Mouse (Mus musculus): Measurements from ENCODE around the gene Car15. TPM values are rescaled to one million over a fixed set of nuclear protein-coding genes. Genes with fewer than 3 reads are reported as not detected.
A peak's percentile ranks its signal among the peaks of the same experiment; 100 is the strongest.

Gene Car15
- polyA plus RNA-seq, 1 experiment from 2014 or later, result 2.4 TPM

- no peak overlapping the region for H3K27ac ChIP-seq (ENCODE audit: low read length)
- peaks cover 25% of the 10 kb centered on the region for H3K27me3 ChIP-seq (ENCODE audit: control insufficient read depth, insufficient read depth, low read length)
- 24% methylated on average over 83 of the region's 83 CpGs for WGBS
These were observed 35.1 kb downstream of the Car15 start for GRCm38 (mm10) chr16:17802839-17803674.

DNA sequence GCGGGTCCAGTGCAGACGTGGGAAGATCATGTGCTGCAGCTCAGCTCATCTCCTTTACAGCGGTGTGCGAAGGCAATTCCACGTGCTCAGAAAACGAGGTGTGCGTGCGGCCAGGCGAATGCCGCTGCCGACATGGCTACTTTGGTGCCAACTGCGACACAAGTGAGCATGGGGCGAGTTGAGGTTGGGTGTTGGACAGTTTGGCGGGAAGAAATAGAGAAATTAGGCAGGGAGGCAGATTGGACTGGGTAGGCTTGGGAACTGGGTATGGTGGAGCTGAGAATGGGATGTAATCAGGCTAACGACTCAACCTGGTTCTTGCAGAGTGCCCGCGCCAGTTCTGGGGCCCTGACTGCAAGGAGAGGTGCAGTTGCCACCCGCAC, 35.7 kb downstream of the Car15 start:
- no peak overlapping the region for H3K27ac ChIP-seq (ENCODE audit: low read length)
- WGBS, result 23% methylated on average over 18 of the region's 18 CpGs
- no peak for ATAC-seq (ENCODE audit: insufficient number of reproducible peaks, insufficient read depth, low FRiP score, low read depth)
- H3K4me3 ChIP-seq (ENCODE audit: low read depth, low read length), result peak overlapping the region; percentile 24
- H3K9me3 ChIP-seq (ENCODE audit: control insufficient read depth, low read depth, low read length), result no peaks in the 10 kb centered on the region
- H3K4me1 ChIP-seq (ENCODE audit: control insufficient read depth, insufficient read depth, low read length), result peaks cover 61% of the 10 kb centered on the region
- H3K4me2 ChIP-seq (replicated peaks; ENCODE audit: low read depth, low read length), result peak overlapping the region; percentile 42
- H3K9ac ChIP-seq (replicated peaks; ENCODE audit: low read depth, low read length), result no peak overlapping the region
- peaks cover 10% of the 10 kb centered on the region for H3K36me3 ChIP-seq (ENCODE audit: control insufficient read depth, insufficient read depth, low read length)
- peaks cover 25% of the 10 kb centered on the region for H3K27me3 ChIP-seq (ENCODE audit: control insufficient read depth, insufficient read depth, low read length)

More at GRCm38 (mm10) chr16:17802839-17803674, 35.1 kb downstream of the Car15 start:
- peaks cover 15% of the 10 kb centered on the region for H3K36me3 ChIP-seq (ENCODE audit: control insufficient read depth, insufficient read depth, low read length)
- H3K9ac ChIP-seq (replicated peaks; ENCODE audit: low read depth, low read length), result 0 out of 2 replicates have a peak overlapping the region, but pooled peaks have one; percentile 1
- H3K4me1 ChIP-seq (ENCODE audit: control insufficient read depth, insufficient read depth, low read length), result peaks cover 61% of the 10 kb centered on the region
- ATAC-seq (ENCODE audit: insufficient number of reproducible peaks, insufficient read depth, low FRiP score, low read depth), result no peak
- H3K4me2 ChIP-seq (replicated peaks; ENCODE audit: low read depth, low read length), result peak overlapping the region; percentile 42
- H3K4me3 ChIP-seq (ENCODE audit: low read depth, low read length), result peak overlapping the region; percentile 24
- no peaks in the 10 kb centered on the region for H3K9me3 ChIP-seq (ENCODE audit: control insufficient read depth, low read depth, low read length)

GRCm38 (mm10) chr16:17801777-17802455, 36.2 kb downstream of the Car15 start:
- 25% methylated on average over 7 of the region's 7 CpGs for WGBS
- Histone ChIP-seq H3K4me1 (ENCODE audit: control insufficient read depth, insufficient read depth, low read length) (peaks cover 58% of the 10 kb centered on the region), H3K9me3 (ENCODE audit: control insufficient read depth, low read depth, low read length) (no peaks in the 10 kb centered on the region), H3K4me2 (replicated peaks; ENCODE audit: low read depth, low read length) (no peak overlapping the region), H3K27ac (ENCODE audit: low read length) (no peak overlapping the region), H3K9ac (replicated peaks; ENCODE audit: low read depth, low read length) (no peak overlapping the region), H3K36me3 (ENCODE audit: control insufficient read depth, insufficient read depth, low read length) (peaks cover 6% of the 10 kb centered on the region), H3K4me3 (ENCODE audit: low read depth, low read length) (no peak overlapping the region), H3K27me3 (ENCODE audit: control insufficient read depth, insufficient read depth, low read length) (peaks cover 25% of the 10 kb centered on the region)
- ATAC-seq (ENCODE audit: insufficient number of reproducible peaks, insufficient read depth, low FRiP score, low read depth), result no peak

- Histone ChIP-seq H3K36me3 (ENCODE audit: control insufficient read depth, insufficient read depth, low read length) (peaks cover 6% of the 10 kb centered on the region), H3K27ac (ENCODE audit: low read length) (no peak overlapping the region), H3K4me2 (replicated peaks; ENCODE audit: low read depth, low read length) (no peak overlapping the region; the same call in 1 of the 2 replicates), H3K9me3 (ENCODE audit: control insufficient read depth, low read depth, low read length) (no peaks in the 10 kb centered on the region), H3K4me3 (ENCODE audit: low read depth, low read length) (no peak overlapping the region), H3K4me1 (ENCODE audit: control insufficient read depth, insufficient read depth, low read length) (peaks cover 44% of the 10 kb centered on the region), H3K9ac (replicated peaks; ENCODE audit: low read depth, low read length) (no peak overlapping the region), H3K27me3 (ENCODE audit: control insufficient read depth, insufficient read depth, low read length) (peaks cover 22% of the 10 kb centered on the region)
- ATAC-seq (ENCODE audit: insufficient number of reproducible peaks, insufficient read depth, low FRiP score, low read depth), result no peak
These were observed 38.6 kb downstream of the Car15 start for GRCm38 (mm10) chr16:17799584-17799983.

GRCm38 (mm10) chr16:17798321-17799180, 39.6 kb downstream of the Car15 start:
- 4% methylated on average over 41 of the region's 45 CpGs for WGBS
- Histone ChIP-seq H3K27me3 (ENCODE audit: control insufficient read depth, insufficient read depth, low read length) (peaks cover 22% of the 10 kb centered on the region), H3K4me3 (ENCODE audit: low read depth, low read length) (peak overlapping the region; percentile 61), H3K9ac (replicated peaks; ENCODE audit: low read depth, low read length) (peak overlapping the region; percentile 79), H3K9me3 (ENCODE audit: control insufficient read depth, low read depth, low read length) (no peaks in the 10 kb centered on the region), H3K36me3 (ENCODE audit: control insufficient read depth, insufficient read depth, low read length) (peaks cover 3% of the 10 kb centered on the region; the same call in 1 of the 2 replicates), H3K4me1 (ENCODE audit: control insufficient read depth, insufficient read depth, low read length) (peaks cover 36% of the 10 kb centered on the region), H3K4me2 (replicated peaks; ENCODE audit: low read depth, low read length) (peak overlapping the region; percentile 77), H3K27ac (ENCODE audit: low read length) (peak overlapping the region; percentile 88)
- peak; percentile 70 for ATAC-seq (ENCODE audit: insufficient number of reproducible peaks, insufficient read depth, low FRiP score, low read depth)

- Histone ChIP-seq H3K4me3 (ENCODE audit: low read depth, low read length) (peak overlapping the region; percentile 61), H3K4me2 (replicated peaks; ENCODE audit: low read depth, low read length) (peak overlapping the region; percentile 77), H3K27ac (ENCODE audit: low read length) (peak overlapping the region; percentile 88), H3K4me1 (ENCODE audit: control insufficient read depth, insufficient read depth, low read length) (peaks cover 34% of the 10 kb centered on the region), H3K9ac (replicated peaks; ENCODE audit: low read depth, low read length) (peak overlapping the region; percentile 79), H3K9me3 (ENCODE audit: control insufficient read depth, low read depth, low read length) (no peaks in the 10 kb centered on the region), H3K27me3 (ENCODE audit: control insufficient read depth, insufficient read depth, low read length) (peaks cover 19% of the 10 kb centered on the region), H3K36me3 (ENCODE audit: control insufficient read depth, insufficient read depth, low read length) (peaks cover 3% of the 10 kb centered on the region; the same call in 1 of the 2 replicates)
- 0 out of 2 replicates have a peak, but pooled peaks have one; percentile 11 for ATAC-seq (ENCODE audit: insufficient number of reproducible peaks, insufficient read depth, low FRiP score, low read depth)
- 3% methylated on average over 29 of the region's 29 CpGs for WGBS
These were observed 40.3 kb downstream of the Car15 start for GRCm38 (mm10) chr16:17797812-17798311.

DNA sequence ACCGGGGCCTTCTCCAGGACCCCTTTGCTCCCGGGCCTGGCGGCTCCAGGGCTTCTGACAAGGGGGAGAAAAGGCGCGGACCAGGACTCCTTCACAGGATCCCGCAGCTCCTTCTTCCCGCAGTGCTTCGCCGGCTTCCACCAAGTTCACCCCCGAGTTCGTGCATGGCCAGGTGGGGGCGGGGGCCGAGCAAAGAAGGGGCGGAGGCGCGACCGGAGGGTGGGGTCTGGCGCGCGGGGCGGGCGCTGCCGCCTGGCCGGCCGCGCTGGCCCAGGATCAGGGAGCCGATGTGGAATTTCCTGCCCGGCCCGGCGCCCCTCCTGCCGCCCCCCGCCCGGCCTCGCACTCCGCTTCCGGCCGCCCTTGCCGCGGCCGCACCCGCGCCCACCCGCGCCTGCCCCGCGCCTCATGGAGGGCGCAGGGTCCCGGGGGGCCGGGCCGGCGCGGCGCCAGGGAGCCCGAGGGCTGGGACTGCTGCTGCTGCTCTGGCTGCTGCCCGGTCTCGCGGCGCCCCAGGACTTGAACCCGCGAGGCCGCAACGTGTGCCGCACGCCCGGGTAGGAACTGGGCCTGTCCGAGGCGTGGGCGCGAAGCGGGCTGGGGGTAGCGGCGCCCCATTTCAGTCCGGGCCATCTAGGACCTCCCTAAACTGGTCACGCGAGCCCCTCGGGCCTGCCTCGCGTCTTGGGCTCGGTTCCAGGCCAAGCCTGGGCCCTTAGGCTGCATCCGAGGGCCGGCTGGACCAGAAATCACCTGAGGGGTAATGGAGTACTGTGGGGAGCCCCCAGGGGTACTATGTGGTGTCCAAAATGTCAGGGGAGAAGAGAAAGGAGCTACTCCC, 41.0 kb downstream of the Car15 start, which contains the start of gene Scarf2:
Gene Scarf2, plus strand, starts transcription at position 312 of the 841 bp plus-strand sequence.
- WGBS, result 1% methylated on average over 71 of the region's 81 CpGs
- Histone ChIP-seq H3K9me3 (ENCODE audit: control insufficient read depth, low read depth, low read length) (no peaks in the 10 kb centered on the region), H3K4me1 (ENCODE audit: control insufficient read depth, insufficient read depth, low read length) (peaks cover 27% of the 10 kb centered on the region; the same call in 1 of the 2 replicates), H3K36me3 (ENCODE audit: control insufficient read depth, insufficient read depth, low read length) (peaks cover 7% of the 10 kb centered on the region; the same call in 1 of the 2 replicates), H3K4me3 (ENCODE audit: low read depth, low read length) (peak within 1 kb of the TSS; percentile 61), H3K9ac (replicated peaks; ENCODE audit: low read depth, low read length) (peak within 1 kb of the TSS; percentile 79), H3K27ac (ENCODE audit: low read length) (peak within 1 kb of the TSS; percentile 88), H3K27me3 (ENCODE audit: control insufficient read depth, insufficient read depth, low read length) (peaks cover 17% of the 10 kb centered on the region), H3K4me2 (replicated peaks; ENCODE audit: low read depth, low read length) (peak within 1 kb of the TSS; percentile 77)
- peak; percentile 72 for ATAC-seq (ENCODE audit: insufficient number of reproducible peaks, insufficient read depth, low FRiP score, low read depth)
